Comparison of ENCODE assay signal across 9 mouse cellular contexts in genomic region chr7:67788713-67789112, GRCm38 (mm10). TPM values are rescaled to one million over a fixed set of nuclear protein-coding genes. Genes with fewer than 3 reads are reported as not detected.
DNase-seq lines count a peak whose midpoint lies in the region; ATAC-seq lines count a peak whose summit lies in the region.
"Had no signal": no experiment of that assay in that cellular context is flagged by ENCODE, and none has a peak within 500 bp of the region (broad histone marks: within the 10 kb centered on the region; RNA-seq: fewer than 3 reads in every experiment).

No protein-coding gene starts in this region.

- H3K9me3 ChIP-seq in embryonic facial prominence, embryonic 11.5 days (replicated peaks; ENCODE audit: control insufficient read depth, low read length) = no peaks in the 10 kb centered on the region
- H3K9me3 ChIP-seq in heart, embryonic 13.5 days = no peaks in the 10 kb centered on the region
- no peaks in the 10 kb centered on the region for H3K9me3 ChIP-seq in liver, embryonic 11.5 days (ENCODE audit: control insufficient read depth, low read length)
- H3K9me3 ChIP-seq: liver, embryonic 15.5 days had no signal

- H3K27me3 ChIP-seq in embryonic facial prominence, embryonic 11.5 days (ENCODE audit: control insufficient read depth, insufficient read depth, low read length) = no peaks in the 10 kb centered on the region
- no peaks in the 10 kb centered on the region for H3K27me3 ChIP-seq in heart, embryonic 13.5 days (replicated peaks)
- H3K27me3 ChIP-seq in liver, embryonic 11.5 days (replicated peaks; ENCODE audit: control insufficient read depth, insufficient read depth, low read length) = no peaks in the 10 kb centered on the region

- no peak overlapping the region for H3K4me3 ChIP-seq in embryonic facial prominence, embryonic 11.5 days (ENCODE audit: low read depth, low read length)
- no peak overlapping the region for H3K4me3 ChIP-seq in heart, embryonic 13.5 days
- no peak overlapping the region for H3K4me3 ChIP-seq in liver, embryonic 11.5 days (ENCODE audit: low read depth, low read length)
- H3K4me3 ChIP-seq: liver, embryonic 15.5 days had no signal

- peak; percentile 48 for DNase-seq in adrenal gland, postnatal 25 days
- peak; percentile 89 for DNase-seq in embryonic facial prominence, embryonic 11.5 days (ENCODE audit: low spot score)
- DNase-seq in kidney, postnatal 10 days = peak; percentile 81
- peak; percentile 52 for DNase-seq in liver, embryonic 11.5 days (ENCODE audit: low spot score)
- peak; percentile 19 to 56 for DNase-seq in thymus, postnatal 10 days (ENCODE audit: low spot score in 2 of 2)

- H3K27ac ChIP-seq in embryonic facial prominence, embryonic 11.5 days (replicated peaks; ENCODE audit: low read depth, low read length) = no peak overlapping the region
- H3K27ac ChIP-seq in heart, embryonic 13.5 days (replicated peaks) = no peak overlapping the region
- H3K27ac ChIP-seq in liver, embryonic 11.5 days (ENCODE audit: low read depth, low read length) = no peak overlapping the region
- H3K27ac ChIP-seq: liver, embryonic 15.5 days had no signal

- no peaks in the 10 kb centered on the region for H3K4me1 ChIP-seq in embryonic facial prominence, embryonic 11.5 days (ENCODE audit: control insufficient read depth, insufficient read depth, low read length)
- peaks cover 8% of the 10 kb centered on the region; the same call in 1 of the 2 replicates for H3K4me1 ChIP-seq in heart, embryonic 13.5 days
- H3K4me1 ChIP-seq in liver, embryonic 11.5 days (replicated peaks; ENCODE audit: control insufficient read depth, insufficient read depth, low read length) = 0 out of 2 replicates have a peak, but pooled peaks cover 2% of the 10 kb centered on the region

- ATAC-seq in CD4-positive, CD25-positive, alpha-beta regulatory T cell, adult 4 months = peak; percentile 69
- ATAC-seq in embryonic facial prominence, embryonic 11.5 days (replicated peaks; ENCODE audit: insufficient number of reproducible peaks, low FRiP score, low TSS enrichment, low read depth) = no peak
- no peak for ATAC-seq in heart, embryonic 13.5 days (ENCODE audit: extremely low read depth, insufficient number of reproducible peaks, low FRiP score, low TSS enrichment)
- no peak for ATAC-seq in liver, embryonic 11.5 days (replicated peaks; ENCODE audit: low FRiP score)
- peak; percentile 55; the same call in 1 of the 2 replicates for ATAC-seq in neutrophil, adult 5-6 weeks (ENCODE audit: extremely low read depth, insufficient number of reproducible peaks, low FRiP score, poor library complexity, severe bottlenecking)

- H3K36me3 ChIP-seq in embryonic facial prominence, embryonic 11.5 days (replicated peaks; ENCODE audit: control insufficient read depth, insufficient read depth, low read depth, low read length) = no peaks in the 10 kb centered on the region
- H3K36me3 ChIP-seq in heart, embryonic 13.5 days = no peaks in the 10 kb centered on the region
- H3K36me3 ChIP-seq in liver, embryonic 11.5 days (ENCODE audit: control insufficient read depth, insufficient read depth, low read length) = no peaks in the 10 kb centered on the region
- H3K36me3 ChIP-seq: liver, embryonic 15.5 days had no signal

- no peak overlapping the region for H3K4me2 ChIP-seq in embryonic facial prominence, embryonic 11.5 days (ENCODE audit: low read depth, low read length)
- H3K4me2 ChIP-seq in heart, embryonic 13.5 days = peak overlapping the region; percentile 22
- H3K4me2 ChIP-seq in liver, embryonic 11.5 days = no peak overlapping the region
- H3K4me2 ChIP-seq: liver, embryonic 15.5 days had no signal

- H3K9ac ChIP-seq in embryonic facial prominence, embryonic 11.5 days (replicated peaks; ENCODE audit: low read length) = no peak overlapping the region
- H3K9ac ChIP-seq in heart, embryonic 13.5 days = peak overlapping the region; percentile 34; the same call in 1 of the 2 replicates
- H3K9ac ChIP-seq in liver, embryonic 11.5 days (ENCODE audit: low read depth, low read length) = no peak overlapping the region
- H3K9ac ChIP-seq: liver, embryonic 15.5 days had no signal

- WGBS in embryonic facial prominence, embryonic 11.5 days = 13% methylated on average over 10 of the region's 10 CpGs
- WGBS in heart, embryonic 13.5 days = 12% methylated on average over 10 of the region's 10 CpGs
- 14% methylated on average over 10 of the region's 10 CpGs for WGBS in liver, embryonic 11.5 days

RNA-seq across cellular contexts. Expression of gene Synm, which starts 29.2 kb away (rescaled TPM):
- not detected for polyA plus RNA-seq in CD4-positive, CD25-positive, alpha-beta regulatory T cell, adult 4 months (2017; shearing (Covaris generic))
- 22.7 and 30.0 TPM in 2 replicates for total RNA-seq in adrenal gland, postnatal 25 days (2021)
- polyA plus RNA-seq in embryonic facial prominence, embryonic 11.5 days (2014; fragmentation: Nextera tagmentation; extraction: Ambion mirVana) = 1.3 and 1.9 TPM in 2 replicates
- 2.8 and 3.4 TPM in 2 replicates for polyA plus RNA-seq in heart, embryonic 13.5 days (2015; fragmentation: Nextera tagmentation; extraction: Ambion mirVana)
- polyA plus RNA-seq in liver, embryonic 11.5 days (2014; fragmentation: Nextera tagmentation; extraction: Ambion mirVana) = 0.14 and 0.23 TPM in 2 replicates
- not detected in 2 replicates for total RNA-seq in neutrophil, adult 5-6 weeks (2017)

Comparison
In these comparisons a context has a peak if more than half of its experiments do, and no peak if none do; other contexts are left out.
1. ATAC-seq: peak in CD4-positive, CD25-positive, alpha-beta regulatory T cell, adult 4 months (single experiment) and neutrophil, adult 5-6 weeks (single experiment); none in embryonic facial prominence, embryonic 11.5 days (single experiment), heart, embryonic 13.5 days (single experiment) and liver, embryonic 11.5 days (single experiment).
2. DNase-seq: peak in every context shown above with its lines; median percentile 89 in embryonic facial prominence, embryonic 11.5 days; 81 in kidney, postnatal 10 days; 52 in liver, embryonic 11.5 days; 48 in adrenal gland, postnatal 25 days; 38 in thymus, postnatal 10 days.